Mouse (Mus musculus) ES-Bruce4 (cell line): Measurements from ENCODE around the gene Sspo.

Experiments used
- CTCF ChIP-seq: IDR thresholded peaks from one replicate; pipeline ENCODE4 v1.8.1; 2011; ENCODE audit warnings: low read depth, low read length
- EP300 ChIP-seq: IDR thresholded peaks from 2 replicates; pipeline ENCODE4 v1.6.1; 2011; ENCODE audit warnings: low read depth, low read length; ENCODE audit not compliant: insufficient read depth
- POLR2A ChIP-seq: IDR thresholded peaks from one replicate; pipeline ENCODE4 v1.8.1; 2011; ENCODE audit warnings: low read length; ENCODE audit not compliant: insufficient read depth

DNA sequence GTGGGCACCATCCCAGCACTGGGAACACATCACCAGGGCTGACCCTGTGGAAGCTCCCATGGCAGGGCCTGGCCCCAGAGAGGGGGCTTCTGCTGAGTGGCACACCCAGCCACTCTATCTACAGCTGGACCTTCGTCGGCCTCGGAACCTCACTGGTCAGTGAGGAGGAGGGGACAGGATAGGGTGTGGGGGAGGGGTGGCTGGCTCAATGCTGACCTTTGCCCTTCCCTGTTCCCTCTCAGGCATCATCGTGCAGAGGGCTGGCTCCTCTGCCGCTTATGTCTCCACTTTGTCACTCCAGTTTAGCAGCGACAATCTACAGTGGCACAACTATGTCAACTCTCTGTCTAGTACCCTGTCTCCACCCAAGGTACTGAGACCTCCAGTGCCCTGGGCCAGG is 18.7 kb downstream of the Sspo start:
- TF ChIP-seq POLR2A (no peak), CTCF (no peak), EP300 (no peak)
